Mouse (Mus musculus) MEL (cell line): ENCODE results near the gene Atic. TPM values are rescaled to one million over a fixed set of nuclear protein-coding genes. Genes with fewer than 3 reads are reported as not detected.

ENCODE experiments used
- DNase-seq: peaks from one replicate; pipeline ENCODE4 v3.0.0; 2011; ENCODE audit warnings: low read depth, low spot score
- H3K27ac ChIP-seq: 2 replicates; pipeline ENCODE4 v1.5.1; 2012; ENCODE audit warnings: low read depth, mild to moderate bottlenecking, control low read depth, low read length, moderate library complexity; ENCODE audit not compliant: control insufficient read depth
- H3K27me3 ChIP-seq, 2 experiments: fragments of 150-350 bp in 1 of 2; sonication (generic) in 1 of 2; 2 replicates each; pipeline ENCODE4 v1.6.1; 2012; ENCODE audit warnings: low read length in 2 of 2, mild to moderate bottlenecking in 2 of 2, improper control_type of control experiment in 1 of 2, moderate library complexity in 1 of 2; ENCODE audit not compliant: insufficient read depth in 2 of 2, control insufficient read depth in 1 of 2
- H3K36me3 ChIP-seq, 2 experiments: 2 replicates each; pipeline ENCODE4 v1.6.1; 2012 to 2014; ENCODE audit warnings: low read length in 2 of 2, improper control_type of control experiment in 1 of 2, inconsistent platforms in 1 of 2, mild to moderate bottlenecking in 1 of 2; ENCODE audit not compliant: insufficient read depth in 2 of 2, control insufficient read depth in 1 of 2
- H3K4me1 ChIP-seq, 2 experiments: fragments of 150-350 bp in 1 of 2; sonication (generic) in 1 of 2; 2 replicates each; pipeline ENCODE4 v1.6.1; 2012; ENCODE audit warnings: low read length in 2 of 2, improper control_type of control experiment in 1 of 2, mild to moderate bottlenecking in 1 of 2; ENCODE audit not compliant: insufficient read depth in 2 of 2, control insufficient read depth in 1 of 2
- H3K4me3 ChIP-seq, 2 experiments: fragments of 150-350 bp in 1 of 2; sonication (generic) in 1 of 2; 2 replicates each; pipeline ENCODE4 v1.5.1; 2012; ENCODE audit warnings: low read depth in 2 of 2, low read length in 2 of 2, mild to moderate bottlenecking in 2 of 2, moderate library complexity in 2 of 2, control low read depth in 1 of 2, improper control_type of control experiment in 1 of 2; ENCODE audit not compliant: control insufficient read depth in 1 of 2, insufficient read depth in 1 of 2
- H3K79me2 ChIP-seq: 2 replicates; pipeline ENCODE4 v1.6.1; 2012; ENCODE audit warnings: mild to moderate bottlenecking, low read length, moderate library complexity; ENCODE audit not compliant: control insufficient read depth, poor library complexity, insufficient read depth
- H3K9ac ChIP-seq: 2 replicates; pipeline ENCODE4 v1.6.1; 2012; ENCODE audit warnings: low read depth, mild to moderate bottlenecking, control low read depth, low read length, moderate library complexity; ENCODE audit not compliant: control insufficient read depth, poor library complexity, severe bottlenecking
- H3K9me3 ChIP-seq: fragments of 150-350 bp; sonication (generic); replicated peaks from 2 replicates; pipeline ENCODE4 v1.6.1; 2012; ENCODE audit warnings: mild to moderate bottlenecking, low read length, improper control_type of control experiment, moderate library complexity; ENCODE audit not compliant: insufficient read depth
- MXI1 ChIP-seq: IDR thresholded peaks from 2 replicates; pipeline ENCODE4 v1.6.1; 2011; ENCODE audit warnings: mild to moderate bottlenecking, low read depth, low read length, improper control_type of control experiment
- NELFE ChIP-seq: IDR thresholded peaks from 2 replicates; pipeline ENCODE4 v1.6.1; 2011; ENCODE audit warnings: low read depth, low read length, improper control_type of control experiment
- RAD21 ChIP-seq: IDR thresholded peaks from 2 replicates; pipeline ENCODE4 v1.6.1; 2011; ENCODE audit warnings: mild to moderate bottlenecking, low read depth, low read length, improper control_type of control experiment
- polyA plus RNA-seq, 2 experiments: library from polyadenylated mRNA; stranded (reverse) in 1 of 2; unstranded in 1 of 2; fragments of >175 nt in 1 of 2; fragments of >200 nt in 1 of 2; gene quantifications; 2 replicates each; pipeline versions ENCODE4 v1.2.1 to v1.2.4; 2012; ENCODE audit warnings: low replicate concordance in 2 of 2, low read depth in 1 of 2; ENCODE audit not compliant: insufficient read length in 2 of 2, insufficient read depth in 1 of 2, missing spikeins in 1 of 2
- total RNA-seq: library from RNA; depleted of rRNA; stranded (reverse); fragments of 300-350 nt; gene quantifications from 2 replicates; pipeline ENCODE4 v1.2.3, GENCODE M21; 2012; rRNA removed

The Atic gene
- total and polyA plus RNA-seq, 3 experiments: 190 to 221 TPM; not detected in 1

GRCm38 (mm10) chr1:71623625-71624024 lies 66.7 kb downstream of the Atic start:
- Histone ChIP-seq H3K9ac (no peak overlapping the region), H3K9me3 (no peaks in the 10 kb centered on the region), H3K4me3 (no peak overlapping the region), H3K36me3 (no peaks in the 10 kb centered on the region), H3K79me2 (no peaks in the 10 kb centered on the region), H3K27me3 (no peaks in the 10 kb centered on the region), H3K4me1 (no peaks in the 10 kb centered on the region)
- DNase-seq: no peak
- TF ChIP-seq NELFE (no peak), MXI1 (no peak), RAD21 (no peak)
- TF ChIP-seq, all 39 proteins: peak for 0
- no peak overlapping the region for H3K27ac ChIP-seq

Other genes with a start within 250 kb of the Atic start
- not detected in 2 replicates for gene Abca12, start 142.2 kb upstream of the Atic start, total RNA-seq
- gene Abca12, start 142.2 kb upstream of the Atic start, polyA plus RNA-seq: not detected
- gene Fn1, start 96.0 kb downstream of the Atic start, total RNA-seq: not detected in 2 replicates
- gene Fn1, start 96.0 kb downstream of the Atic start, polyA plus RNA-seq: under 1 TPM in 1 of 2 experiments, not detected in 1; 0.56 TPM